Mouse (Mus musculus) hindbrain, embryonic 13.5 days (tissue): Measurements from ENCODE around the gene Ubtd2. TPM values are rescaled to one million over a fixed set of nuclear protein-coding genes. Genes with fewer than 3 reads are reported as not detected.

Experiments
- ATAC-seq: fragments of 200-750 bp; cut with Nextera tagmentation; 2 replicates; pipeline ENCODE4 v1.8.0; 2017; ENCODE audit warnings: moderate TSS enrichment; ENCODE audit not compliant: low FRiP score
- H3K27ac ChIP-seq: fragments of 300-500 bp; sonication (generic); 2 replicates; pipeline ENCODE4 v1.5.1; 2015; ENCODE audit warnings: inconsistent platforms, mild to moderate bottlenecking, moderate library complexity
- H3K27me3 ChIP-seq: fragments of 300-500 bp; sonication (generic); 2 replicates; pipeline ENCODE4 v1.6.1; 2015; ENCODE audit warnings: mild to moderate bottlenecking, inconsistent platforms
- H3K36me3 ChIP-seq: fragments of 300-500 bp; sonication (generic); 2 replicates; pipeline ENCODE4 v1.6.1; 2015; ENCODE audit warnings: mild to moderate bottlenecking, inconsistent platforms
- H3K4me1 ChIP-seq: fragments of 300-500 bp; sonication (generic); replicated peaks from 2 replicates; pipeline ENCODE4 v1.6.1; 2015; ENCODE audit warnings: inconsistent platforms
- H3K4me2 ChIP-seq: fragments of 300-500 bp; sonication (generic); 2 replicates; pipeline ENCODE4 v1.6.1; 2015; ENCODE audit warnings: inconsistent platforms, mild to moderate bottlenecking, moderate library complexity
- H3K4me3 ChIP-seq: fragments of 300-500 bp; sonication (generic); 2 replicates; pipeline ENCODE4 v1.5.1; 2015; ENCODE audit warnings: mild to moderate bottlenecking, inconsistent platforms
- H3K9ac ChIP-seq: fragments of 300-500 bp; sonication (generic); 2 replicates; pipeline ENCODE4 v1.6.1; 2015; ENCODE audit warnings: mild to moderate bottlenecking, inconsistent platforms
- H3K9me3 ChIP-seq: fragments of 300-500 bp; sonication (generic); 2 replicates; pipeline ENCODE4 v1.6.1; 2016; ENCODE audit warnings: inconsistent platforms
- WGBS: fragments of 180-500 bp; shearing (Covaris S2); methylation state at CpG from one replicate; pipeline ENCODE4 v1.1.7; 2015; 5-methylcytosine and 5-hydroxymethylcytosine counted together
- polyA plus RNA-seq: library from polyadenylated mRNA; unstranded; fragments of >200 nt; fragmentation: Nextera tagmentation; extraction: Ambion mirVana; gene quantifications from 2 replicates; pipeline ENCODE4 v1.2.1, GENCODE M21; 2015

Ubtd2 gene
- polyA plus RNA-seq, 1 experiment from 2014 or later, result 52.9 TPM

DNA sequence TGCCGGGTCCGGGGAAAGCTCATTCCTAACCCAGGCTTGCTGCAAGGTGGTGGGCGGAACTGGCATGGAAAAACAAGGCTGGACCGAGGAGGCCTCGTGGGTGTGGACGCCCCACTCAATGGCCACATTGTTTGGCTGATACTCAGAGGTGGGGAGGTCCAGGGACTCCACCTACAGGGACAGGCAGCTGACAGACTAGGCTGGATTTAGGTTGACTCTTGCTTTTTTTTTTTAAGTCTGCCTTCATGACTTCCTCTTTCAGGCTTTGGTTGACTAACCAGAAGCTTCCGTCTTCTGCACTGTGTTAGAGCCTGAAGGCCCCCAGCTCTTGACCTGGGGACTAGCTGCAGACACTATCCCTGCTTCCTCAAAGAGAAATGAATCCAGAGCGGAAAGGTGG lies 109.9 kb downstream of the Ubtd2 start:
- no peaks in the 10 kb centered on the region for H3K36me3 ChIP-seq
- no peak overlapping the region for H3K9ac ChIP-seq
- H3K4me1 ChIP-seq, result peaks cover 29% of the 10 kb centered on the region
- no peaks in the 10 kb centered on the region for H3K9me3 ChIP-seq
- no peak overlapping the region for H3K4me2 ChIP-seq
- no peak overlapping the region for H3K27ac ChIP-seq
- H3K4me3 ChIP-seq, result no peak overlapping the region
- H3K27me3 ChIP-seq, result no peaks in the 10 kb centered on the region
- no peak for ATAC-seq
- WGBS, result 61% methylated on average over 8 of the region's 8 CpGs

DNA sequence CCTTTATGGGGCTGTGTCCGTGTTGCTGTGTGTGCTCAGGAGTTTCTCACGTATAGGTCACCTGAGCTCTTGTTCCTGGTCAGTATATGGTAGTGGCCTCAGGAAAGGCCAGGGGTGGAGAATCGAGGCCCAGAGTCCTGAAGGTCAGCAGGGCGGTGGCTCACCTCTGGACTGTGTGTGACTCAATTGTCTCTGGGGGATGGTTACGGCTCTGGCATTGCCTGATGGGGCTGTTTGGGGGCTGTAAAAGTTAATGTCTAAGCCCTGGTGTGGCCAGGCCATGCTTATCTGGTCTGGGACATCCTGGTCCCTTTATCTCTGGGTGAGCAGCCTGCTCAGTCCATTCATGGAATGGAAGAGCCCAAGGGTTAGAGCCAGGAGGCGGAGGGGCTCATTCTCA lies 111.0 kb downstream of the Ubtd2 start:
- Histone ChIP-seq H3K9ac (no peak overlapping the region), H3K4me2 (no peak overlapping the region), H3K4me1 (peaks cover 29% of the 10 kb centered on the region), H3K27me3 (no peaks in the 10 kb centered on the region), H3K4me3 (no peak overlapping the region), H3K36me3 (no peaks in the 10 kb centered on the region), H3K9me3 (no peaks in the 10 kb centered on the region), H3K27ac (no peak overlapping the region)
- ATAC-seq, result no peak
- WGBS, result 90% methylated on average over 6 of the region's 6 CpGs

Other genes starting within 250 kb of the Ubtd2 start
- gene Snrnp25, start 250.0 kb upstream of the Ubtd2 start, polyA plus RNA-seq, result 43.7 and 46.9 TPM in 2 replicates
- gene Rhbdf1, start 233.1 kb upstream of the Ubtd2 start, polyA plus RNA-seq, result 21.0 and 24.1 TPM in 2 replicates
- gene Mpg, start 228.9 kb upstream of the Ubtd2 start, polyA plus RNA-seq, result 35.6 and 38.7 TPM in 2 replicates
- 43.5 and 51.8 TPM in 2 replicates for gene Nprl3, start 187.7 kb upstream of the Ubtd2 start, polyA plus RNA-seq
- 392 and 434 TPM in 2 replicates for gene Hba-x, start 179.0 kb upstream of the Ubtd2 start, polyA plus RNA-seq
- 2,436 and 2,656 TPM in 2 replicates for gene Hba-a1, start 171.9 kb upstream of the Ubtd2 start, polyA plus RNA-seq
- gene Hbq1b, start 168.4 kb upstream of the Ubtd2 start, polyA plus RNA-seq, result 0.68 and 1.4 TPM in 2 replicates
- gene Hba-a2, start 158.9 kb upstream of the Ubtd2 start, polyA plus RNA-seq, result 5,965 and 6,511 TPM in 2 replicates
- 0.91 and 1.3 TPM in 2 replicates for gene Hbq1a, start 155.3 kb upstream of the Ubtd2 start, polyA plus RNA-seq
- gene Sh3pxd2b, start 107.5 kb upstream of the Ubtd2 start, polyA plus RNA-seq, result 21.3 and 23.1 TPM in 2 replicates
- gene Efcab9, start 76.7 kb downstream of the Ubtd2 start, polyA plus RNA-seq, result not detected in 2 replicates
- 2.1 TPM in 2 replicates for gene Stk10, start 77.9 kb downstream of the Ubtd2 start, polyA plus RNA-seq
- 116 and 118 TPM in 2 replicates for gene Fbxw11, start 187.4 kb downstream of the Ubtd2 start, polyA plus RNA-seq